Mouse (Mus musculus) liver, embryonic 14.5 days (tissue): ENCODE measurements around the gene Nav2.

Experiments used
- CTCF ChIP-seq: IDR thresholded peaks from 2 replicates; pipeline ENCODE4 v1.5.1; 2016; ENCODE audit warnings: antibody characterized with exemption, low read depth, control low read depth
- EP300 ChIP-seq: IDR thresholded peaks from 2 replicates; pipeline ENCODE4 v1.6.1; 2016; ENCODE audit warnings: antibody characterized with exemption, low read depth

- no peak for TF ChIP-seq CTCF
- no peak for TF ChIP-seq EP300
Measured at GRCm38 (mm10) chr7:49209526-49209925, 301.0 kb downstream of the Nav2 start.
